Mouse (Mus musculus) embryo, embryonic 11.5 days (tissue): ENCODE measurements around the gene Fsip2.

Experiments
- DNase-seq: peaks from one replicate; pipeline ENCODE4 v3.0.0-alpha.2; 2012; ENCODE audit warnings: low read depth, low spot score

Fsip2 gene

DNA sequence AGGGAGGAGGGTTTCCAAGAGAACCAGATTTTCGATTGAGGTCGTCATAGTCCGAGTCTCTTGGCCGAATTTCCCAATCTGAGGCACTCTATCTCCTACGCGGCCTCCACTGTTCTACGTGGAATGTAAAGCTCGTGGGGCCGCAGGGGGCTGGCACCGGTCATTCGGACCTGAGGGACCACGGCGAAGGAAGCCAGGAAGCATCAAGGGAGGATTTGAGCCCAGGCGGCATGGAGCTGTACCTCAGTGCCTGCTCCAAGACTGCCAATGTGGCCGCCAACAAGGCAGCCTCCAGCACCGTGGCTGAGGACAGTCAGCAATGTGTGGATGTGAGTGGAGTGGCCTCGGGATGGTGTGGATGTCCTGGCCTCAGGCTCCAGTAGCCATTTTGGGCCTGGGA is at the start of gene Fsip2:
TSS of gene Fsip2 (plus strand) at position 163 of the 400 bp plus-strand sequence.
- no peak for DNase-seq

DNA sequence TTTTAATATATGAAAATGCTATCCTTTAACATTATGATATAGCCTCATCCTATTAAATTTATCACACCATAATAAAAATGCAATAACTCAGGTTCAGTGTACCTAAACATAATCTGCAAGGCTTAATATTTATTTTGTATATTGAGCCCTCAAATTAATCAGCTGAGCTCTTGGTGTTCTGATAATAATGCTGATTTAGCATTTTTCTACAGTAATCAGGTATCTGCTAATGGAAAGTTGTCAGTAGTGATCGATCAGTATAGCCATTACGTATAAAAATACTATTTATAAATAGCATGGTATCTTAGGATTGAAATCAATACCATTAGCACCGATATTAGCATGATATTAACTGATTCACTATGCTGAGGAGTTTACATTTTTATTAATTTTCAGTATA is 20.0 kb downstream of the Fsip2 start:
- DNase-seq = no peak

DNA sequence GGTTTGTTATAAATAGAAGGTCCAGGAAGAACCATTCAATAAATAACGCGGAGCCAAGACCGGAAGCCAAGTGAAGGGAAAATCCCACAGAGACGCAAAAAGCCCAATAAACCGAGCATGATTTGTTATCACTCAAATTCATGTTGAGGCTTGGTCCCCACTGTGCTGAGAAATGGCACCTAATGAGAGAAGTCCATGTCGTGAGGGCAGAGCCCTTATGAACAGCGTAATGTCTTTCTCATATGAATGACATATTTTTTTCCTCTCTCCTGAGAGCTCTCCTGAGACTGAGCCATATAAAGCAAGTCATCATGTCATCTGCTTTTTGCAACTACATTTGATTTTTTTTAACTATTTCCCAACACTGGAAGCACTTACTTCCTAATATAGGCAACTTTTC is 82.4 kb downstream of the Fsip2 start:
- no peak for DNase-seq

GRCm38 (mm10) chr2:83052914-83053690 is 109.7 kb downstream of the Fsip2 start:
- DNase-seq = no peak
